Mouse (Mus musculus): ENCODE measurements around the gene Tmem97.

GRCm38 (mm10) chr11:78512025-78512957, 38.3 kb downstream of the Tmem97 start, which contains the start of the genes Tmem199 and Poldip2:
- TF ChIP-seq POLR2A (IDR thresholded peaks at IDR 0.05; ENCODE audit: borderline replicate concordance, low read depth, low read length) (no peak; the same call in 1 of the 2 replicates), CTCF (IDR thresholded peaks at IDR 0.05; ENCODE audit: low read depth, low read length) (no peak)

All from bone marrow macrophage, adult 2 months (primary cell).